Mouse (Mus musculus): ENCODE results near the gene Wap.

Gene Wap

DNA sequence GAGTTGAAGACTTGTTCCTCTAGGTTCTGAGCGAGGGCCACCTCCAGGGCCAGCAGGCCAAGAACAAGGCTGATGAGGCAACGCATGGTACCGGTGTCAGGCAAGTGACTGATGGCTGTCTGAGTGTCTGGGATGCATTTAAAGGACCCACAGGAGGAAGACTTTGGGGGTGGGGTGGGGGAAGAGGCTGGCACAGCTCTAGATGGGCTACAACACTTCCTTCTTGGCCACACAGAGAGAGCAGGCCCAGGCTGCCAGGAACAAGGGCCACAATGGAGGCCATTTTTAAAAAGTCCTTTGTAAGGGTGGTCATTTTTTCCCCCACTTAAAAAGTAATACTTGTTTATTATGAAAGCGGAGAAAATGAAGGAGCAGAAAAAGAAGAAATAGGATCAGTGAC lies at the start of gene Wap:
TSS of gene Wap (minus strand) at position 101 of the 400 bp plus-strand sequence.
- DNase-seq (ENCODE audit: low read depth) = no peak

DNA sequence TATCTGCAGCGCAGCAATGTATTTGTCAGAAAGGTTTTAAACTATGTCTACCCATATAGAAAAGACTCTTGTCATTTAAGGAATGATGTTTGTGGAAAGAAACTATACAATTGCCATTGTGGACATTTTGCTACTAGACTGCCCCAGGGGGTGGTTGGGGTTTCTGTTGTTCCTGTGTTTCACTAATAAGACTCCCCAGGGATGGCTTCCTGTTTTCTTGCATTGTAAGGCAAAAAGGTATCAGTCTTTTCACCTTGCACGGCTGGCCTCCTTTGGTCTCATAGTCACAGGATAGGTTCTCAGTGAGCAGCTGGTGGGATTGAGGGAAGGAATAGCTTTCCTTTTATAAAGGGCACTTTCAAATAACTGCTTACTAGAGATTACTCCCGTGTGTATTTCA lies 46.3 kb upstream of the Wap start:
- DNase-seq (ENCODE audit: low read depth) = no peak

DNA sequence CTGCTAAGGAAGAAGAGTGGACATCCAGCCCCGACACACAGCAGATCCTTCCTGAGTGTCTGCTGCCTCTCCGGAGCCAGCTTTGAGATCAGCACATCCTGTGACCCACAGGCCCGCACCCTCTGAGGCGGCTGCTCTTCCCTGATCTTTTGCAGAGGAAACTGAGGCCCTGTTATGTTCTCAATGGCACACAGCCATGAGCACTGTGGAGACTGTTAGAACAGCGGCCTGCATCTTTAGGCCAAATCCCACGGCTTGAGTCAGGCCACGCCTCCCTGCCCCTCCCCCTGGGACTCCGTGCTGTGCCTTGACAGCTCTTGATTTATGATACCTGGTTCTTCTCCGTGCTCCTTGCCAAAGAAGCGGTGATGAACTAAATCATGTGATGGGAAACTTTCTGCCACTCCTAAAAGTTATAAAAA lies 42.0 kb upstream of the Wap start:
- peak; percentile 75 for DNase-seq (ENCODE audit: low read depth)

DNA sequence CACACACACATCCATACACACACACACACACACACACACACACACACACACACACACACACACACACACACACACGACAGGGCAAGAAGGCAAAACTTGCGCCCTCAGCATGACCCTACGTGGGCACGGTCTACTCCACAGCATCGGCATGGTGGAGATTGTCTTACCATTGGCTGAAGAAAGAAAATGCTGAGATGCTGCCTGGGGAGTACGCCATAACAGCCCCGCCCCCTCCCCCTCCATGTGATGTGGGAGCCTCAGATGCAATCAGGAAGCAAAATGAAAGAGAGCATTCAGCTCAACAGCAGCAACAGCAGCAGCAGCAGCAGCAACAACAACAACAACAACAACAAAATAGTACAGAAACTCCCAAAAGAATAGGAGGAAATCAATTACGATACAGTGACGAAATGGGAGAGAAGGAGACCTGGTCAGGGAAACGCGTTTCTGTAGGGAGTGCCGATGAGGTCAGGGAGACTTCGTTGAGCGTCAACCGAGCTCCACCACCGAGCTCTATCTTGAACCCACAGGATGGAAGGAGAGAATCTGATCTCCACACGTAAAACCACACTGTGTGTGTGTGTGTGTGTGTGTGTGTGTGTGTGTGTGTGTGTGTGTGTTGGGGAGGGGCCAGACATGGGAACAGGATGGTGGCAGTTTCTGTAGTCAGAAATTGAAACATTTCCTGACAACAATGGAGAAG lies 41.4 kb upstream of the Wap start:
- DNase-seq (ENCODE audit: low read depth) = peak; percentile 94

DNA sequence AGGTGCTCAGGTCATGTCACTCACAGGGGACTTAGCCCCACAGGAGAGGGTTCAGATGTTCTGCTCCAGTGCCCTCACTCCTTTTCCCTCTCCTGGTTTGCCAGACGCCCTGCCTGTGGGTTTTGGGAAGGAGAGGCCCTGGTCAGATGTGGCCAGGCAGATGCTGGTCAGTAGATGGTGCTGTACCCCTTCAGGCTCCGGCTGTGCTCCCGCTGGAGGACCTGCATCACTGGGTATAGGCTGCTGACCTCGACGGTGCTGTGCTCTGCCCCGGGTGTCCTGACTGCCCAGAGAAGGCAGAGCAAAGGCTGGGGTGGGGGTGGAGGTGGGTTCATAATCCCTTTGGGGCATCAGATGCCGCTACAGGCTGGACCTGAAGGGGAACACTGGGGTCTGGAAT lies 39.1 kb upstream of the Wap start:
- DNase-seq (ENCODE audit: low read depth) = no peak

DNA sequence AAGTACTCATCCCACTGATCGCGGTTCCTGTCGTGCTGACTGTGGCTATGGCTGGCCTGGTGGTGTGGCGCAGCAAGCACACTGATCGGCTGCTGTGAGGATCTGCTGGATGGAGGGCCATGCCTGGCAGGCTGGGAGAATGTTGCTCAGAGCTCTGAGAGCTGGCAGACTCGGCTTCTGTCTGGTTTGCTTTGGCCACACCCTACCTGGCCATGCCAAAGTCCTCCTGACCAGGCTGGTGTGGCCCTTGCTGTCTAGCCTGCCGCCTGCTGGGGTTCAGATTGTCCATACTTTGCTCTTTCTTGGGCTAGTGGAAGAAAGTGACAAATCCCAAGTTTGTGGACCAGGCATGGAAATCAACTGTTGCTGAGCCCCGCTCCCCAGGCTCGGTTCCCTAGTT lies 38.2 kb upstream of the Wap start:
- DNase-seq (ENCODE audit: low read depth) = no peak

DNA sequence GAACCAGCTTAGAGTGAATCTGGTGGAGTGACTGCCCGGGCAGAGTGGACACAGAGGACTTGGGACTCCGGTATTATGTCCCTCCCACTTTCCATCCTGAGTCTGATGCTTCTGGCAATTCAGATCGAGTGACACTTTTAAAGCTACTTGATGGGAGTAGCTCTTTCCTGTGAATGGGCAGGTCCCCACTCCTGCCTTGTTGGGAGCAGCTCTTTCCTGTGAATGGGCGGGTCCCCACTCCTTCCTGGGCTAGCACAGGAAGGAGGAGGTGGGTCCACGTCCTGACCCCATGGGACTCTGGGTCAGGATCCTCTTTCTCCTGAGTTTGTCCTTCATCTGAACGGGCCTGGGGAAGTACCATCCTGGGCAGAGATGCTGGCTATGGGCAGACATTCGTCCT lies 37.0 kb upstream of the Wap start:
- no peak for DNase-seq (ENCODE audit: low read depth)

DNA sequence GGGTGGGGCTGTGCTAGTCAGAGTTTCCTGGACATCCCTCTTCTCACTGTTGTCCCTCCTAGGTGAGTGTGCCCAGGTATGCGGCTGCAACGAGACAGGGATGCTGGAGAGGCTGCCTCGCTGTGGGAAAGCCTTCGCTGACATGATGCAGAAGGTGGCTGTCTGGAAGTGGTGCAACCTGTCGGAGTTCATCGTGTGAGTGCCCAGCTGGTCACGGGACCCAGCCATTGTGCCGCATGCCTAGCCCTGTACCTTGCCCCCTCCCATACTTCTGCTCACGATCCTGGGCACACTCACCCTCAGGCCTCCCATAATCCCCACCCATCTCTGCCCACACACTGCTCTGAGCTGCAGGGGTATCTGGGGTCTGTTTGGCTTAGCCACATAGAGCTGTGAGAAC lies 36.3 kb upstream of the Wap start:
- no peak for DNase-seq (ENCODE audit: low read depth)

DNA sequence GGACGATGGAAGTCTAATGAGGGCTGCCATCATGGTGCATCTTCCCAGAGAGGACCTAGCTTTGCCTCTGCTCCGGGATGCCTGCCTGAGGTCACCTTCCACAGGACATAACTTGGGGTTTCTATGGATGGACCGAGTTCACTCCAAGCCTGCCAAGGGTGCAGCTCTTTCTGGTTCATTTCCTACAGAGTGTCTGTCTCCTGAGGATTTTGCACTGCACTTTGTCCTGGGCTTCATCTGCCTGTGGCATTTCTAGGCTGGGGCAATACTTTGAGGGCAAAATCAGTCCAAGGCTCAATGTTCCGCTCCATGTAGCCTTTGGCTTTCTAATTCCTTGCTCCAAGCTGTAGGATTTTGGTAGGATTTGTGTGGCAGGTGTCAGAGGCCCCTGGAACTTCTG lies 32.4 kb upstream of the Wap start:
- DNase-seq (ENCODE audit: low read depth) = no peak

DNA sequence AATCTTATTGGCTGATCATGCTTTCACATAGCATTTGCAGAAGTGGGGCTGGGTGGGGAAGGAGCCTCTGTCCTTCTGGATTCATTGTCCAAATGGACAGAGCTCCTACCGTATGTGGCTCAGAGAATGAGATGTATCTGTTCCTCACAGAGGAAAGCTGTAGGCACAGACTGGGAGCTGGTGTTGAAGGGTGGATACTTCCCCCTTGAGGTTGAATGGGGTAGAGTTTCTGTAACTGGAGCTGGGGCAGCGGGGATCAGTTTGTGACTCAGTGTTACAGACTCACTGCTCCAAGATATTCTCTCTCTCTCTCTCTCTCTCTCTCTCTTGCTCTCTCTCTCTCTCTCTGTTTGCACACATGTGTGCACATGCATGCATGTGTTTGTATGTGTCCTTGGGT lies 31.6 kb upstream of the Wap start:
- no peak for DNase-seq (ENCODE audit: low read depth)

DNA sequence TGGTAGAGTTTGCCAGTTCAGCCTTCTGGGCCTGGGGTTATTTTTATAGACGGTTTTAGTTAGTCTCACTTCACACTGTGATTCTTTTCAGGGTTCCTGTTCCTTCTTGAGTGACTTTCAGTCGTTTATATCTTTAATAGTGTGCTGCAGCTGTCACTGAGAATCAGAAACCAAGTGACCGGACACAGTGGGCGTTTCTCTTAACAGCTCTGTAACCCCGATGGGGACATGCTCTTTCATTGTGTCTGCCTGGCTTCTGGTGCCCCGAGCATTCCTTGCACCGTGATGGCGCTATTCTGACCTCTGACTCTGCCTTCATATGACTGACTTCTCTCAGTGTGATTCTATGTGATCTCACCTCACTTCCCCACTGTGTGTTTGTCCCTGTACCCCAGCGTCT lies 30.6 kb upstream of the Wap start:
- DNase-seq (ENCODE audit: low read depth) = no peak

DNA sequence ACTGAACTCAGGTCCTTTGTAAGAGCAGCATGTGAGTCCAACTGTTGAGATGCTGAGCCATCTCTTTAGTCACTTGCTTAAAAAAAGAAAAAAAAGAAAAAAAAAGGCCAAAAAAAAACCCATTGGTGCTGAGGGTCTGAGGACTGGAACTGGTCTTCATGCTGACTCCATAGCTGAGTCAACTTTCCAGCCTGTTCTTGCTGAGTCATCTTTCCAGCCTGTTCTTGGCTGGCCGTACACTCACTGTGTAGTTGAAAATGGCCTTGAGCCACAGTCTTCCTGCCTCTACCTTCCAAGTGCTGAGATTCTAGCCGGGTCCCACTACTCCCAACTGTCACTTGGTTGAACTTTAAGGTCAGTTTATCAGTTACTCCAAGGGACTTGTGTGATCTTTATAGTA lies 28.2 kb upstream of the Wap start:
- no peak for DNase-seq (ENCODE audit: low read depth)

DNA sequence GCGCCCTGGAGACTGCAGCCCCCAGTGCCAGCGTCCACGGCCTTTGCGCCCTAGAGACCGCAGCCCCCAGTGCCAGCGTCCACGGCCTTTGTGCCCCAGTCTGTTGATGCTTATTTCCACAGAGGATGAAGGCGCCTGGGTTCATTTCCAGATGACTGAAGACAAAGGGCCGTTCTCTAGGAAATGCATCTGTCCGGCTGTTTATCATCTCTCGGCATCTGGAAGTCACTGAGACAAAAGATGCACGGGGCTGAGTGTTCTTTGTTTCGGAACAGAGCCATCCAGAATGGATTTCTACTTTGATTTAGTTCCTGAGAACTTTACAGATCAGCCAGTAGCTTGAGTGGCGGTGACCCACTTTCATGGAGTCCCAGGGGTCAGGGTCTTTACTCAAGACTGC lies 22.8 kb upstream of the Wap start:
- no peak for DNase-seq (ENCODE audit: low read depth)

DNA sequence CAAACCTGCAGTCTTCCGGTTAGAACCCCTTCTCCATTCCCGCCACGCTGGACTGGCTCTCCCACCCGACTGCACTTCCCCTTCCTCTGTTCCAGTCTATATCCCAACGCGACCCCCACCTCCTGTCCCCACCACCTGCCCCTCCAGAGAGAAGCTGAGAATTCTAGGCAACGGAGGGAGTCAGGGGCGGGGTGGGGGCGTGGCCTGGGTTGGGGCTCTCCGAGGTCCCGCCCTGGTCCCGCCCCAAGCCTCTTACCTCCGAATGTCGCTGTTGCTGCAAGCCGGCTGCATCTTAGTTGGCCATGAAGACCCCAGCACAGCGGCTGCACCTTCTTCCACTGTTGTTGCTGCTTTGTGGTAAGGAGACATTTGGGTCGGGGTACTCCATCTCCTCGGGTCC lies 19.8 kb upstream of the Wap start, which contains the start of gene Ramp3:
TSS of gene Ramp3 (plus strand) at position 251 of the 400 bp plus-strand sequence.
- peak; percentile 82 for DNase-seq (ENCODE audit: low read depth)

DNA sequence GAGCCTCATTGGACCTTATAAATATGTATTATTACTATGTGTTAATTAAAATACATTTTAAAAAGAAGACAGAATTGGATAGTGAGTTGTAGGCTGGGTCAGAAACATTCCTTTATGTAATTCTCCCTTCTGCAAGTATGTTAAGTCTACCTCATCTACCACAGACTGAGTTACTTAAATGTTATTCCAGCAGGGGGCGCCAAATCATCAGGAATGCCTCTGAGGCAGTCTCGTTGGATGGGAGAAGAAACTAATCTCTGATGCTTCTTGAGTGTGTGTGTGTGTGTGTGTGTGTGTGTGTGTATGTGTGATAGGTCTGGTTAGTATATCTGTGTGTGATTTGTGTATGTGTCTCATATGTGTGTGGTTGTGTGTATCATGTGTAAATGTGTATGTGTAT lies 16.5 kb upstream of the Wap start:
- DNase-seq (ENCODE audit: low read depth) = peak; percentile 95

DNA sequence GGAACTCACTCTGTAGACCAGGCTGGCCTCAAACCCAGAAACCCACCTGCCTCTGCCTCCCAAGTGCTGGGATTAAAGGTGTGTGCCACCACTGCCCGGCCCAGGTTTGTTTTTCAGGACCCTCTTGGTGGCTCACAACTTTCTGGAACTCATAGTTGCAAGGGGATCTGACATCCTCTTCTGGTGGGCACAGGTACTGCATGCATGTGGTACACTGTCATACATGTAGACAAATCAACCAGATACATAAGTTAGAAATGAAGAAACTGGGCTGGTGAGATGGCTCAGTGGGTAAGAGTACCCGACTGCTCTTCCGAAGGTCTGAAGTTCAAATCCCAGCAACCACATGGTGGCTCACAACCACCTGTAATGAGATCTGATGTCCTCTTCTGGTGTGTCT lies 14.5 kb upstream of the Wap start:
- peak; percentile 50 for DNase-seq (ENCODE audit: low read depth)

DNA sequence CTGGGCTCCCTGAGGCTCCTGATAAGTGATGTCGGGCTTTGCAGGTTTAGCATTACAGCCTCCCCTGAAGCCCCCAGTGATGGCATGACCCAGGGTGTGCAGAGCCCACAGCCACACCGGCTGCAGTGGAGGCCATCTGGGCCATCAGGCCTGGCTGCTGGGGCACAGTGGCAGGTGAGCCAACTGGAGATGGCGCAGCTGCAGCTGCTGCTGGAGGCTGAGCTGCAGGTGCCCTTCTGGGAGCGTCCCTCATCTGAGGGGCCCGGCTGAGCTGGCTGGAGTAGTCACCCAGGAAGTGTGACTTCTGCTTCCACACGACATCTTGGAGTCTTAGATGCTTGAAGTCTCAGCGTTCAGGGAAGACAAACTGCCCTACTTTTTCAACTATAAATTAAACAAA lies 12.1 kb upstream of the Wap start:
- DNase-seq (ENCODE audit: low read depth) = no peak

DNA sequence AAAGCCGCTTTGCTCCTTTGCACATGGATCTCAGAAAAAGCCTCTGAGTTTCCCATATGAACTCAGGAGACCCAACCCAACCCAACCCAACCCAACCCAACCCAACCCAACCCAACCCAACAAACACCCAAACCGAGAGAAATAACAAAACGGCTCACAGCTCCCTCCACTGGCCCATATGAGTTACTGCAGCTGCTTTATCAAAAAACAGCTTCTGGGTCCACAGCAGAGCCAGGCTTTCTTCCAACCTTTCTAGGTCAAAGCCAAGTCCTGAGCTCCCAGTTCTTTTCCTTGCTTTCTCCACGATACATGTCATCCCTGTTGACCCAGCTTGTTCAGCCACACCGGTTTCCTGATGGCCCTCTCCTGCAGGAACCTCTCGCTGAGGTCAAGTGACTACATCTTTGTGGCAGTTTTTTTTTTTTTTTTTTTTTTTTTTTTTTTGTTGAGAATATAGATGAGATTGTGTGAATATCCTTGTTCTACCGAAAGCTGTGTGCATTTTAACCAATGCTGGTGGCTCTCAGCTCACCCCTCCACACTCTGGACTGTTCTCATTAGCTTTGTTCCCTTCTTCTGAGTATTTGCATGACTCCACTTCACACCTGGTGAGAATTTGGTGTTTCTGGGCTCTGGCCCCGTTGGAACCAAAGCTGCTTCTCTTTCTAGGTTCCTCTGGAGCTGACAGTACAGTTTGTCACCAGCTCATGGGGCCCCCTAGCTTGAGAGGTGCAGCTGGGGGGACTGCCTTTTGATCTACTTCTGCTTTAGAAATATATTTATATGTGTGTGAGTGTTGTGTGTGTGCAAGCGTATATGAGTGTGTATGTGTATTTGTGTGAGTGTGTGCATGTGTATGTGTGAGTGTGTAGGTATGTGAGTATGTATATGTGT lies 9.6 kb upstream of the Wap start:
- DNase-seq (ENCODE audit: low read depth) = peak; percentile 42

DNA sequence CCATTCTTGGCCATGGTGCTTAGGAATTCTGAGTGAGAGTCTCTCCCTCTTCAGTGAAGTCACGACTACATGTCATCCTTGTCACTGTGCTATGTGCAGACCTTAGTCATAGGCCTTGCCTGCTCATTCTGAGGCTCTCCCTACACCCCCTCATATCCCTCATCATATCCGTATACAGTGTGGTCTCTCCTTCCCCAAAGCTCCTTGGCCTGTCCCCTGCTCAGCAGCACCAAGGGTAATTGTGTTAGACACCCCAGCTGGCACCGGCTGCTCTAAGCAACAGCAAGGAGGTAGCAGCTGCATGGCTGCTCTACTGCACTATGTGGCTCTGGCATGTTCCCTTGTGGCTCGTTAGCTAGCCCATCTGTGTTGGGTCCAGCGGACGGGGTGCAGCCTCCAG lies 6.1 kb upstream of the Wap start:
- DNase-seq (ENCODE audit: low read depth) = no peak

DNA sequence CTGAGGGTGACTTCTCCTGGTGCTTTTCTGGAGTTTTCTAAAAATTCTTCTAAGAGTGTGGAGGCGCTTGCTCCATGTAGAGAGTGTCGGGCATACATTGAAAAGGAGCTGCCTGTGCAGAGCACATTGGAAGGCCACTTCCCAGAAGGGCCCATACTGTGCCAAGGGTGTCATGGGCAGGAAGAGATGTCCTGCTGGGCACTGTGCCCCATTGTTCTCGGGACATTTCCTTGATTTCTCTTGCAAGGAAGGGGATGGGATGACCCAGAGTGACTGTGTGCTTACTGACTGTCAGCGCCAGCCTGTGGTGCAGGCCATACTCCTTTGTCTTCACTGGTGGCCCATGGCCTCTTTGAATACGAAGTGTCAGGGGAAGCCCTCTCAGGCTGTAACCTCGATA lies 635 bp upstream of the Wap start:
- DNase-seq (ENCODE audit: low read depth) = no peak

DNA sequence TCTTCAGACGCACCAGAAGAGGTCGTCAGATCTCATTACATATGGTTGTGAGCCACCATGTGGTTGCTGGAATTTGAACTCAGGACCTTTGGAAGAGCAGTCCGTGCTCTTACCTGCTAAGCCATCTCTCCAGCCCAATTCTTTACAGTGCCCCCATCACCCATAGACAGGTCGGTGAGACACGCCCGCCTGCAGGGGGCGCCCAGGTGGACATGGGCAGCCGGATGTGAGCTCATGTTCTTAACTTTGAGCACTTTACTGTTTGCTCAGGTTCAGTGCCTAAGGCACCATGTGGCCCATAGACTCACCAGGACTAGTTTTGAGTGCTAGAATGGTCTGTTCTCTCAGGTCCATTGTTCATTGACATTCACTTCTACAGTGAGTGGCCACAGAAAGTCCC lies 2.3 kb downstream of the Wap start:
- peak; percentile 58 for DNase-seq (ENCODE audit: low read depth)

DNA sequence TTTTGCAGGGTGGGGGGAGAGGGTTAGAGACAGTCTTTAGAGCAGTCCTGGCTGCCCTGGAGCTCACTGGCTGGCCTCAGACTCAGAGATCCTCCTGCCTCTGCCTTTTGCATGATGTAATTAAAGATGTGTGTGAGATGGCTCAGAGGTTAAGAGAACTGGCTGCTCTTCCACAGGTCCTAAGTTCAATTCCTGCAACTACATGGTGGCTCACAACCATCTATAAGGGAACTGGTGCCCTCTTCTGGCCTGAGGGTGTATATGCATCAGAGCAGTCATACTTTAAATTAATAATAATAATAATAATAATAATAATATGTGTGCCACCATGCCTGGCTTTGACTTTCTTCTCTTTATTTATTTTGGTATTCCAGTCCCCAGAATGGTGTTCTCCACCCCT lies 8.8 kb downstream of the Wap start:
- DNase-seq (ENCODE audit: low read depth) = peak; percentile 76

DNA sequence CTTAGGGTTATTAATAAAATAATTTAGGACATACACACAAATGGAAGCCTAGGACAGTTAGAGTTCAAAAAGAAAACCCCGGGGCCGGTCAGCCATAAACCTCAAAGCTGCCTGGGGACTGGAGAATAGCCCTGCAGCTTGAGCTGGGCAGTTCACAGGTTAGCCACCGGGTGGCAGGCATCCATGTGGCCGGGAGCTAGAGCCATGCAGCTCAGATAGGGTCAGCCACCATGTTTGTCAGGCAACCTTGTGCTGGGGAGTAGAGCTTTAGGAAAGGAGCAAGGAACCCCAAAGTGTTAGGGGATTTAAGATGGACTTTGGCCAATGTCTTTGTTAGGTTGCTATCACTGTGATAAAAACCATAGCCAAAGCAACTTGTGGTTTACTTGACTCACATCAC lies 9.9 kb downstream of the Wap start:
- peak; percentile 73 for DNase-seq (ENCODE audit: low read depth)

DNA sequence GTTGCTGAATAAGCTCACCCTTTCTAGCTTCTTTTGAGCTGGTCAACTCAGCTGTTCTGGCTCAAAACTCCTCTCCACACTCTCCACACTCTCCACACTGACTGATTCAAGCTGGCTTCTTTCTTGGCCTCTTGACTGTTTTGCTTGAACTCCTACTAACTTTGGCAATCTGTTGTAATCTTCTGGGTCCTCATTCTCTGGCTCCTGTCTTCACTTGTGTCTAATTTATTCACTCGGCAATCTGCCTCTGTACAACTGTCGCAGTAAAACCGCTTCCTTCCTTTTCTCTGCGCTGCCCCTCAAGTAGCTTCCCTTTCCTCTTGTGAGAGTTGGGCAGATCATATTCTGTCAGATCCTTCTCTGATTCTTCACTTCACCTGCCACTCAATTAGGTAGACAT lies 10.7 kb downstream of the Wap start:
- DNase-seq (ENCODE audit: low read depth) = peak; percentile 77
